Mouse (Mus musculus) lung, postnatal 0 days (tissue): Measurements from ENCODE around the gene Nr1i3. TPM values are rescaled to one million over a fixed set of nuclear protein-coding genes. Genes with fewer than 3 reads are reported as not detected.

Experiments
- ATAC-seq: fragments of 200-750 bp; cut with Nextera tagmentation; 2 replicates; pipeline ENCODE4 v1.8.0; 2017; ENCODE audit warnings: moderate library complexity
- DNase-seq: peaks from one replicate; pipeline ENCODE4 v3.0.0-alpha.2; 2016; ENCODE audit warnings: low spot score
- H3K27ac ChIP-seq: fragments of 300-500 bp; sonication (generic); 2 replicates; pipeline ENCODE4 v1.5.1; 2014; ENCODE audit warnings: antibody characterized with exemption, mild to moderate bottlenecking, low read length, mixed read lengths
- H3K27me3 ChIP-seq: fragments of 300-500 bp; sonication (generic); replicated peaks from 2 replicates; pipeline ENCODE4 v1.6.1; 2014; ENCODE audit warnings: low read length, mixed read lengths; ENCODE audit not compliant: insufficient read depth
- H3K36me3 ChIP-seq: fragments of 300-500 bp; sonication (generic); 2 replicates; pipeline ENCODE4 v1.6.1; 2014; ENCODE audit warnings: low read length, mixed read lengths; ENCODE audit not compliant: insufficient read depth
- H3K4me1 ChIP-seq: fragments of 300-500 bp; sonication (generic); 2 replicates; pipeline ENCODE4 v1.6.1; 2014; ENCODE audit warnings: antibody characterized with exemption, low read depth, low read length, mixed read lengths; ENCODE audit not compliant: insufficient read depth
- H3K4me2 ChIP-seq: fragments of 300-500 bp; sonication (generic); replicated peaks from 2 replicates; pipeline ENCODE4 v1.6.1; 2014; ENCODE audit warnings: low read depth, mild to moderate bottlenecking, low read length, moderate library complexity, mixed read lengths
- H3K4me3 ChIP-seq: fragments of 300-500 bp; sonication (generic); 2 replicates; pipeline ENCODE4 v1.5.1; 2014; ENCODE audit warnings: low read depth, low read length
- H3K9ac ChIP-seq: fragments of 300-500 bp; sonication (generic); replicated peaks from 2 replicates; pipeline ENCODE4 v1.6.1; 2014; ENCODE audit warnings: low read depth, mild to moderate bottlenecking
- H3K9me3 ChIP-seq: fragments of 300-500 bp; sonication (generic); 2 replicates; pipeline ENCODE4 v1.6.1; 2016; ENCODE audit warnings: low read length, mixed read lengths
- CTCF ChIP-seq: IDR thresholded peaks from 2 replicates; pipeline ENCODE4 v1.5.1; 2016; ENCODE audit warnings: antibody characterized with exemption, mild to moderate bottlenecking
- EP300 ChIP-seq: IDR thresholded peaks from 2 replicates; pipeline ENCODE4 v1.6.1; 2016; ENCODE audit warnings: antibody characterized with exemption, mild to moderate bottlenecking, control low read depth
- WGBS: fragments of 180-500 bp; shearing (Covaris S2); extraction: QIAGEN DNeasy Blood & Tissue Kit; methylation state at CpG from one replicate; pipeline ENCODE4 v1.1.7; 2014; 5-methylcytosine and 5-hydroxymethylcytosine counted together
- polyA plus RNA-seq: library from polyadenylated mRNA; unstranded; fragments of >200 nt; fragmentation: Nextera tagmentation; extraction: Ambion mirVana; gene quantifications from 2 replicates; pipeline ENCODE4 v1.2.1, GENCODE M21; 2015

Gene Nr1i3
- polyA plus RNA-seq, 1 experiment from 2014 or later, result 0.07 TPM

DNA sequence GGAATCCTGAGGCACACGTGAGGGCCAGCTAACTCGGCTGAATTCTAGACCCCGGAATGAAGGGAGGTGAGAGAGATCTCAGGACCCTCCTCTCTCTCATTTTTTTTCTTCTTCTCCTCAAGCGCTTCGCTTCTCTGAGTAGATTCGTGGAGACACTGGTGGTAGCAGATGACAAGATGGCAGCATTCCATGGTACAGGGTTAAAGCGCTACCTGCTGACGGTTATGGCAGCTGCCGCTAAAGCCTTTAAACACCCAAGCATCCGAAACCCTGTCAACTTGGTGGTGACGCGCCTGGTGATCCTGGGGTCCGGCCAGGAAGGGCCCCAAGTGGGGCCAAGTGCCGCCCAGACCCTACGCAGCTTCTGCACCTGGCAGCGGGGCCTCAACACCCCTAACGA is 38.6 kb downstream of the Nr1i3 start:
- no peak for DNase-seq
- no peaks in the 10 kb centered on the region for H3K36me3 ChIP-seq
- no peak for TF ChIP-seq EP300
- no peak for TF ChIP-seq CTCF
- no peaks in the 10 kb centered on the region for H3K9me3 ChIP-seq
- H3K4me3 ChIP-seq, result no peak overlapping the region
- H3K9ac ChIP-seq, result no peak overlapping the region
- ATAC-seq, result no peak
- peaks cover 15% of the 10 kb centered on the region; the same call in 1 of the 2 replicates for H3K4me1 ChIP-seq
- no peaks in the 10 kb centered on the region for H3K27me3 ChIP-seq
- no peak overlapping the region for H3K4me2 ChIP-seq
- H3K27ac ChIP-seq, result peak overlapping the region; percentile 59
- WGBS, result 57% methylated on average over 17 of the region's 17 CpGs

DNA sequence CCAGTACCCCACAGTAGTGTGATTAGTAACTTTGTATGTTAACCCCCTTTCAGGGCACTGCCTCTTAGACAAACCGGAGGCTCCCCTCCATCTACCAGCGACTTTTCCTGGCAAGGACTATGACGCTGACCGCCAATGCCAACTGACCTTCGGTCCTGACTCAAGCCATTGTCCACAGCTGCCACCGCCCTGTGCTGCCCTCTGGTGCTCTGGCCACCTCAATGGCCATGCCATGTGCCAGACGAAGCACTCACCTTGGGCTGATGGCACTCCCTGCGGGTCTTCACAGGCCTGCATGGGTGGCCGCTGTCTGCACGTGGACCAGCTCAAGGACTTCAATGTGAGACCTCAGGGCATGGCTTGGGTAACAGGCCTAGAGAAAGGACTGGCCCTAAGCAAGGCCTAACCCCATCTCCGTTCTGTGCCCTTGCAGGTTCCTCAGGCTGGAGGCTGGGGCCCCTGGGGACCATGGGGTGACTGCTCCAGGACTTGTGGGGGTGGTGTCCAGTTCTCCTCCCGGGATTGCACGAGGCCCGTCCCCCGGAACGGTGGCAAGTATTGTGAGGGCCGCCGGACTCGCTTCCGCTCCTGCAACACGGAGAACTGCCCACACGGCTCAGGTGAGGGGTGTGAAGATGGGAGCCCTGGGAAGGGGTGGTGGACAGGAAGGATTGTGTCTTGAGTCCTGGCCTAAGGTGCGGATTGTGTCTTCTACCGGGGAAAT is 42.5 kb downstream of the Nr1i3 start:
- Histone ChIP-seq H3K4me3 (no peak overlapping the region), H3K4me2 (no peak overlapping the region), H3K27me3 (no peaks in the 10 kb centered on the region), H3K27ac (no peak overlapping the region), H3K9ac (no peak overlapping the region), H3K9me3 (no peaks in the 10 kb centered on the region), H3K4me1 (no peaks in the 10 kb centered on the region; the same call in 1 of the 2 replicates), H3K36me3 (no peaks in the 10 kb centered on the region)
- TF ChIP-seq CTCF (no peak), EP300 (no peak)
- ATAC-seq, result no peak
- no peak for DNase-seq
- 85% methylated on average over 24 of the region's 24 CpGs for WGBS

DNA sequence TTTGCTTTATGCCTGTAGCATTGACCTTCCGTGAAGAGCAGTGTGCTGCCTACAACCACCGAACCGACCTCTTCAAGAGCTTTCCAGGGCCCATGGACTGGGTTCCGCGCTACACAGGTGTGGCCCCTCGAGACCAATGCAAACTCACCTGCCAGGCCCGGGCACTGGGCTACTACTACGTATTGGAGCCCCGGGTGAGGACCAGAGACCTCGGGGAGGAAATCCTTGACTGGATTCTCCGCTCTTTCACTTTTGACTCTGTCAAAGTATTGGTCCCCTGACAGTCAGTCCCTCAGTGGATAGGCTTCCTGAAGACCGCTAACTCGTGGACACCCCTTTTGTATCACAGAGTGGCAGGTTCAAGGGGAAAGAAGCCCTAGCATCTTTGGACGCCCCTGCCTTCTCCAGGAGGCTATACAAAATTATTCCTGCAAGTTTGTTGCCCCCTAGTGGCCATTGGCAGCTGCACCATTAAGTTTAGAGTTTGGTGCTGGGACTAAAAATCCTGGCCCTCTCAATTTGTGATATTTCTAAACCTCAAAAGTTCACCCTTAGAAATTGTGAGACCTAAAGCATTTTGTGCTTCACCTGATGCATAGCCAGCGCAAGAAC is 43.3 kb downstream of the Nr1i3 start:
- no peak overlapping the region for H3K4me3 ChIP-seq
- no peaks in the 10 kb centered on the region for H3K9me3 ChIP-seq
- DNase-seq (peak; percentile 84), ATAC-seq (no peak)
- 60% methylated on average over 15 of the region's 15 CpGs for WGBS
- H3K4me2 ChIP-seq, result no peak overlapping the region
- H3K27ac ChIP-seq, result no peak overlapping the region
- TF ChIP-seq EP300 (no peak), CTCF (peak; percentile 85)
- H3K27me3 ChIP-seq, result no peaks in the 10 kb centered on the region
- H3K4me1 ChIP-seq, result peaks cover 2% of the 10 kb centered on the region; the same call in 1 of the 2 replicates
- no peak overlapping the region; the same call in 1 of the 2 replicates for H3K9ac ChIP-seq
- H3K36me3 ChIP-seq, result no peaks in the 10 kb centered on the region

DNA sequence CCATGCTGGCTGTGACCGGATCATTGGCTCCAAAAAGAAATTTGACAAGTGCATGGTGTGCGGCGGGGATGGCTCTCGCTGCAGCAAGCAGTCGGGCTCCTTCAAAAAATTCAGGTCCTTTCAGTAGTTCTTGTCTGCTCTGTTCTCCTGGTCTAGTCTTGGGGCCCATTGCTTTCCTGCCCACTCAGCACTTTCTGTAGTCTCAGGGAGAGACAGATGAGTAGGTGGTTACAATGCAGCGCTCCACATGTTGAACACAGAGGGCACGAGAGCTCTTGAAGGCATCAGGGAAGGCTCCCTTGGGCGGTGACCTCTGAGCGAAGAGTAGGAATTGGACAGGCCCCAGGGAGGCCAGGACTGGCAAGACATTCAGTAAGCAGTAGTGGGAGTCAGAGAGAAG is 44.0 kb downstream of the Nr1i3 start:
- no peak for ATAC-seq
- TF ChIP-seq EP300 (no peak), CTCF (no peak)
- 84% methylated on average over 9 of the region's 9 CpGs for WGBS

DNA sequence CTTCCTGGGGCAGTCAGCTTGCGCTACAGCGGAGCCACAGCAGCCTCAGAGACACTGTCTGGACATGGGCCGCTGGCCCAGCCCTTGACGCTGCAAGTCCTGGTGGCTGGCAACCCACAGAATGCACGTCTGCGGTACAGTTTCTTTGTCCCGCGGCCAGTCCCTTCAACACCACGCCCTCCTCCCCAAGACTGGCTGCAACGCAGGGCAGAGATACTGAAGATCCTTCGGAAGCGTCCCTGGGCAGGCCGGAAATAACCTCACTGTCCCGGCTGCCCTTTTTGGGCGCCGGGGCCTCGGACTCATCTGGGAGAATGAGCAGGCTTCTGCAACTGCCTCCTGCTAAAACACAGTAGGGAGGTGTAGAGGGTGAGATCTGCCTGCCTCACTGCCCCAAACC is 45.2 kb downstream of the Nr1i3 start:
- no peaks in the 10 kb centered on the region for H3K9me3 ChIP-seq
- H3K4me2 ChIP-seq, result no peak overlapping the region
- no peak overlapping the region for H3K4me3 ChIP-seq
- no peak for ATAC-seq
- peaks cover 7% of the 10 kb centered on the region; the same call in 1 of the 2 replicates for H3K4me1 ChIP-seq
- no peak overlapping the region for H3K27ac ChIP-seq
- 77% methylated on average over 17 of the region's 17 CpGs for WGBS
- no peak for TF ChIP-seq CTCF
- no peak for TF ChIP-seq EP300
- no peaks in the 10 kb centered on the region for H3K36me3 ChIP-seq
- H3K9ac ChIP-seq, result no peak overlapping the region
- no peak for DNase-seq
- H3K27me3 ChIP-seq, result no peaks in the 10 kb centered on the region

More for the DNA sequence above, 44.0 kb downstream of the Nr1i3 start:
- no peaks in the 10 kb centered on the region for H3K9me3 ChIP-seq
- H3K27ac ChIP-seq, result no peak overlapping the region
- no peak for DNase-seq
- H3K36me3 ChIP-seq, result no peaks in the 10 kb centered on the region
- no peak overlapping the region; the same call in 1 of the 2 replicates for H3K9ac ChIP-seq
- H3K4me2 ChIP-seq, result no peak overlapping the region
- no peak overlapping the region for H3K4me3 ChIP-seq
- peaks cover 7% of the 10 kb centered on the region; the same call in 1 of the 2 replicates for H3K4me1 ChIP-seq
- no peaks in the 10 kb centered on the region for H3K27me3 ChIP-seq

DNA sequence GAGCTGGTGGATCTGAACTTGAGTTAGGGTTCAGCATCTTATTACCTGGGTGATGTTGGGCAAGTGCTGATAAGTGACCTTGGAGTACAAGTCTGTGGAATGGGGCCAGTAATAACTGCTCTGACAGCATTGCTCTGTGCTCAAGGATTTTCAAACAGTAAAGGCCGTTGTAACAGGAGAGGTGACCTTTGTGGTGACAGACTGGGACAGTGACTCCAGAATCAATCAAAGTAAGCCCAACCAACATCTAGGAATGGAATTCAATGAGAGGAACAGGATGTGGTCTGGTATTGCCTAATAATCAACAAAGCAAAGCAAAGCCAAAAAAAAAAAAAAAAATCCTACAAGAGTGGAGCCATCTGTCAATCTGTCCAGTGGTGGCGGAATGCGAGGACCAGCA is 46.5 kb downstream of the Nr1i3 start:
- DNase-seq (peak; percentile 83), ATAC-seq (0 out of 2 replicates have a peak, but pooled peaks have one; percentile 7)
- H3K36me3 ChIP-seq, result no peaks in the 10 kb centered on the region
- no peak overlapping the region for H3K4me3 ChIP-seq
- H3K27ac ChIP-seq, result peak overlapping the region; percentile 34
- no peak overlapping the region for H3K9ac ChIP-seq
- TF ChIP-seq CTCF (no peak), EP300 (peak; percentile 59; the same call in 1 of the 2 replicates)
- H3K27me3 ChIP-seq, result no peaks in the 10 kb centered on the region
- H3K4me2 ChIP-seq, result no peak overlapping the region
- H3K9me3 ChIP-seq, result no peaks in the 10 kb centered on the region
- 17% methylated on average over 3 of the region's 3 CpGs for WGBS
- H3K4me1 ChIP-seq, result peaks cover 7% of the 10 kb centered on the region; the same call in 1 of the 2 replicates
